Mouse (Mus musculus): Measurements from ENCODE around the gene Nkiras1.

GRCm38 (mm10) chr14:18238750-18239731 lies 31.9 kb upstream of the Nkiras1 start, which contains the start of gene Nr1d2:
- TF ChIP-seq CTCF (IDR thresholded peaks at IDR 0.05; ENCODE audit: low read depth, low read length) (no peak), POLR2A (IDR thresholded peaks at IDR 0.05; ENCODE audit: borderline replicate concordance, low read depth, low read length) (no peak)
